Mouse (Mus musculus) lung, postnatal 0 days (tissue): ENCODE data around the gene Gnptab. TPM values are rescaled to one million over a fixed set of nuclear protein-coding genes. Genes with fewer than 3 reads are reported as not detected.

ENCODE experiments used
- ATAC-seq: fragments of 200-750 bp; cut with Nextera tagmentation; 2 replicates; pipeline ENCODE4 v1.8.0; 2017; ENCODE audit warnings: moderate library complexity
- DNase-seq: peaks from one replicate; pipeline ENCODE4 v3.0.0-alpha.2; 2016; ENCODE audit warnings: low spot score
- H3K27ac ChIP-seq: fragments of 300-500 bp; sonication (generic); 2 replicates; pipeline ENCODE4 v1.5.1; 2014; ENCODE audit warnings: antibody characterized with exemption, mild to moderate bottlenecking, low read length, mixed read lengths
- H3K27me3 ChIP-seq: fragments of 300-500 bp; sonication (generic); replicated peaks from 2 replicates; pipeline ENCODE4 v1.6.1; 2014; ENCODE audit warnings: low read length, mixed read lengths; ENCODE audit not compliant: insufficient read depth
- H3K36me3 ChIP-seq: fragments of 300-500 bp; sonication (generic); 2 replicates; pipeline ENCODE4 v1.6.1; 2014; ENCODE audit warnings: low read length, mixed read lengths; ENCODE audit not compliant: insufficient read depth
- H3K4me1 ChIP-seq: fragments of 300-500 bp; sonication (generic); 2 replicates; pipeline ENCODE4 v1.6.1; 2014; ENCODE audit warnings: antibody characterized with exemption, low read depth, low read length, mixed read lengths; ENCODE audit not compliant: insufficient read depth
- H3K4me2 ChIP-seq: fragments of 300-500 bp; sonication (generic); replicated peaks from 2 replicates; pipeline ENCODE4 v1.6.1; 2014; ENCODE audit warnings: low read depth, mild to moderate bottlenecking, low read length, moderate library complexity, mixed read lengths
- H3K4me3 ChIP-seq: fragments of 300-500 bp; sonication (generic); 2 replicates; pipeline ENCODE4 v1.5.1; 2014; ENCODE audit warnings: low read depth, low read length
- H3K9ac ChIP-seq: fragments of 300-500 bp; sonication (generic); replicated peaks from 2 replicates; pipeline ENCODE4 v1.6.1; 2014; ENCODE audit warnings: low read depth, mild to moderate bottlenecking
- H3K9me3 ChIP-seq: fragments of 300-500 bp; sonication (generic); 2 replicates; pipeline ENCODE4 v1.6.1; 2016; ENCODE audit warnings: low read length, mixed read lengths
- CTCF ChIP-seq: IDR thresholded peaks from 2 replicates; pipeline ENCODE4 v1.5.1; 2016; ENCODE audit warnings: antibody characterized with exemption, mild to moderate bottlenecking
- EP300 ChIP-seq: IDR thresholded peaks from 2 replicates; pipeline ENCODE4 v1.6.1; 2016; ENCODE audit warnings: antibody characterized with exemption, mild to moderate bottlenecking, control low read depth
- WGBS: fragments of 180-500 bp; shearing (Covaris S2); extraction: QIAGEN DNeasy Blood & Tissue Kit; methylation state at CpG from one replicate; pipeline ENCODE4 v1.1.7; 2014; 5-methylcytosine and 5-hydroxymethylcytosine counted together
- polyA plus RNA-seq: library from polyadenylated mRNA; unstranded; fragments of >200 nt; fragmentation: Nextera tagmentation; extraction: Ambion mirVana; gene quantifications from 2 replicates; pipeline ENCODE4 v1.2.1, GENCODE M21; 2015

Gnptab gene
- polyA plus RNA-seq, 1 experiment from 2014 or later, result 9.9 TPM

GRCm38 (mm10) chr10:88356114-88356982 lies 22.6 kb upstream of the Gnptab start:
- ATAC-seq (no peak; the same call in 1 of the 2 replicates), DNase-seq (peak; percentile 60)
- Histone ChIP-seq H3K27me3 (no peaks in the 10 kb centered on the region), H3K9me3 (no peaks in the 10 kb centered on the region), H3K36me3 (no peaks in the 10 kb centered on the region), H3K4me3 (peak overlapping the region; percentile 64), H3K27ac (peak overlapping the region; percentile 84), H3K4me2 (peak overlapping the region; percentile 83), H3K4me1 (no peaks in the 10 kb centered on the region; the same call in 1 of the 2 replicates), H3K9ac (peak overlapping the region; percentile 73)
- 6% methylated on average over 21 of the region's 21 CpGs for WGBS
- no peak for TF ChIP-seq CTCF
- TF ChIP-seq EP300, result no peak

DNA sequence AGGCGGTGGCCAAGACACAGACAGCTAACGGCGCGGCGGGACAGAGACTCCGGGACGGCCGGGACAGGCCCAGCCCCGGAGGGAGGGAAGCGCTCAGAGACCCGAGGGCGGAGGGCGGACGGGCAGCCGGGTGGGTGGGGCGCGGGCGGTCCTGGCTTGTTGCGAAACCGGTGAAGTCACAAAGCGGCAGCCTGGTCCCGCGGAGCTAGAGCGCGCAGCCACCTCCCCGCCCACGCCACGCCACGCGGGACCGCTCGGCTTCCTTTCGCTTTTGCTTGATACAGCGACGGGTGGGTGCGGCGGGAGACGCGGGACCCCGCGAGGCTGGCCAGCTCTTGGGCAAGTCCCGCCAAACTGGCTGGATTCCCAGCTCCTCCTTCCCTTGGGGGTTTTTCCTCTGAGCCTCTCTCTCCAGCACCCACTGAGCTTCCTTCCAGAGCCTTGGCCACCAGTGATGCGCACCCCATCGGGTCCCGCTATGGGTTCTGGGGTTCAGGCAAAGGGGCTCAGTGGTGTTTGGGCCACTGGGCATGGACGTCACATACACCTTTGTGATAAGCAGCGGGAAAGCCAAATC lies 21.9 kb upstream of the Gnptab start:
- Histone ChIP-seq H3K27ac (peak overlapping the region; percentile 84), H3K4me1 (no peaks in the 10 kb centered on the region), H3K27me3 (no peaks in the 10 kb centered on the region), H3K9ac (peak overlapping the region; percentile 73), H3K36me3 (no peaks in the 10 kb centered on the region), H3K4me3 (peak overlapping the region; percentile 64), H3K4me2 (peak overlapping the region; percentile 83), H3K9me3 (no peaks in the 10 kb centered on the region)
- DNase-seq (peak; percentile 95), ATAC-seq (peak; percentile 89)
- 2% methylated on average over 28 of the region's 47 CpGs for WGBS
- no peak for TF ChIP-seq EP300
- TF ChIP-seq CTCF, result no peak

DNA sequence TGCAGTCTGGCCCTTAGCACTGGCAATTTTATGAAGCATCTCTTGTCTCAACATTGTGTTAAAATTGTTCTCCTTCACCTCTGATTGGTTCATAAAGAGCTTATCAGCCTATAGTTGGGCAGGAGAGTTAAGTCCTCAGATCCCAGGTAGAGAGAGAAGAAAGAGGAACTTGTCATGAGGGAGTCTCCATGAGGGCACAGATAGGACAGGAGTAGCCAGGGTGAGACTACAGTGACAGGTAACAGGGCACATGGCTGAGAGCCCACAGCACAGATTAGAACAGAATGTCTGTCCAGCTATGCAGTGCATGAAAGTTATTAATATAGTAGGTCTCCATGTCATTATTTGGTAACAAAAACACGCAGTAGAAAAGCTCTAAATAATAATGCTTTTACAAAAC lies 16.7 kb upstream of the Gnptab start:
- H3K27ac ChIP-seq, result no peak overlapping the region
- ATAC-seq (no peak), DNase-seq (no peak)
- H3K9ac ChIP-seq, result no peak overlapping the region
- TF ChIP-seq CTCF, result no peak
- TF ChIP-seq EP300, result no peak
- H3K27me3 ChIP-seq, result no peaks in the 10 kb centered on the region
- no peaks in the 10 kb centered on the region for H3K4me1 ChIP-seq
- no peak overlapping the region for H3K4me2 ChIP-seq
- no peaks in the 10 kb centered on the region for H3K9me3 ChIP-seq
- 56% methylated on average over 1 of the region's 1 CpGs for whole genome bisulfite sequencing
- no peaks in the 10 kb centered on the region for H3K36me3 ChIP-seq
- H3K4me3 ChIP-seq, result no peak overlapping the region

DNA sequence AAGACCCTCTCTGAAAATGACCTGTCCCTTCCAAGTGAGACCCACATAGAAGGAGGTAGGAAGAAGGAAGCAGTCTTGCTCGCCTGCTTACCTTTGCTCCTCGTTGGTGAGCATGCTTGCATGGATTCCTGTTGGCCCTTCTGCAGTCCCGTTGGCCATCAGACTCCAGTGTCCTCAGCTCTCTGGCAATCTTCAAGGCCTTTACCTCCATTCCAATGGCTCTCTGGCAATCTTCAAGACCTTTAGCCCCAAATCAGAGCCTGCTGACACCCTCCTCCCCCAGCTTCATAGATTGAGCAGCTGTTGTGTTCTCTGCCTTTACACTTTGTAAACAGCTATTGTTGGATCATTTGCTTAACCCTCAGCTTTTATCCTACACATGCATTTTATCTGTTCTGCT lies 14.7 kb upstream of the Gnptab start:
- Histone ChIP-seq H3K4me1 (no peaks in the 10 kb centered on the region), H3K9ac (no peak overlapping the region), H3K27ac (no peak overlapping the region), H3K9me3 (no peaks in the 10 kb centered on the region), H3K4me2 (no peak overlapping the region), H3K4me3 (no peak overlapping the region), H3K27me3 (no peaks in the 10 kb centered on the region), H3K36me3 (no peaks in the 10 kb centered on the region)
- 68% methylated on average over 3 of the region's 3 CpGs for WGBS
- TF ChIP-seq CTCF, result no peak
- TF ChIP-seq EP300, result no peak
- ATAC-seq, result no peak
- no peak for DNase-seq

DNA sequence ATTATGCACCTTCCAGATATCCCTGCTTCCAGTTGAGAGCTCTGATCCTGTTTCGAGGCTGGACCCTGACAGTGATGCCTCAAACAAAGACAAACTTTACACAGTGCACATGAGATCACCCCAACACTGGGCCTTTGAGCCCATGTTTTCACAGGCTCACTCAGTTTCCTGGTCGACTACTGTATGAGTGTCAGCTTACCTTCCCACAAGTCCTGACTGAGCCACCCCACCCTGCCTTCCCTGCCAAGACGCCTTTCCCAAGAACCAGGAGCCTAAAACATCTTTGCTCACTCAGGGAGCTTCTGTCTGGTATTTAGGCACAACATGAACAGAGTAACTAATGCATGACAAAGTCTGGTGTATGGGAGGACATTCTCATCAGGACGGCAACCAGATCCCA lies 9.7 kb upstream of the Gnptab start:
- H3K4me2 ChIP-seq, result no peak overlapping the region
- H3K9me3 ChIP-seq, result no peaks in the 10 kb centered on the region
- WGBS, result 47% methylated on average over 4 of the region's 4 CpGs
- H3K4me1 ChIP-seq, result no peaks in the 10 kb centered on the region
- no peaks in the 10 kb centered on the region for H3K27me3 ChIP-seq
- TF ChIP-seq EP300, result no peak
- no peak for TF ChIP-seq CTCF
- no peak overlapping the region for H3K9ac ChIP-seq
- H3K4me3 ChIP-seq, result no peak overlapping the region
- DNase-seq (no peak), ATAC-seq (no peak)
- no peaks in the 10 kb centered on the region for H3K36me3 ChIP-seq
- no peak overlapping the region for H3K27ac ChIP-seq

DNA sequence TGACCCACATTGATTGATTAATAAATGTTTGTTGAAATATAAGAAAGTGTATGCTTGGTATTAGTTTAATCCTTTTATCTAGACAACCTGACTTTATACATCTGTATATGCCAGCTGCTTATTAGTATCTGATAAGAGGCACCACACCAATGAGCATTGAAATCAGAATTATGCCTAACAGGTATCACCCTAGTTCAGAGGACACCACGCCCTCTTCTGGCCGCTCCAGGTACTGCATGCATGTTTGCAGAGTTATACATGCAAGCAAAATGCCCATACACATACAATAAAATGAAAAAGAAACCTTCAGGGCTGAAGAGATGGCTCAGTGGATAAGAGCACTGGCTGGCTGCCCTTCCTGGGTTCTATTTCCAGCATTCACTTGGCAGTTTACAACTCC lies 7.1 kb upstream of the Gnptab start:
- H3K9me3 ChIP-seq, result no peaks in the 10 kb centered on the region
- no peaks in the 10 kb centered on the region for H3K4me1 ChIP-seq
- no peaks in the 10 kb centered on the region for H3K36me3 ChIP-seq
- TF ChIP-seq EP300 (no peak), CTCF (peak; percentile 76)
- H3K9ac ChIP-seq, result no peak overlapping the region
- DNase-seq (no peak), ATAC-seq (no peak)
- H3K27me3 ChIP-seq, result no peaks in the 10 kb centered on the region
- no peak overlapping the region for H3K4me3 ChIP-seq
- no peak overlapping the region for H3K4me2 ChIP-seq
- 7% methylated on average over 2 of the region's 2 CpGs for WGBS
- no peak overlapping the region for H3K27ac ChIP-seq
